Mouse (Mus musculus): ENCODE data around the gene Cabp7. TPM values are rescaled to one million over a fixed set of nuclear protein-coding genes. Genes with fewer than 3 reads are reported as not detected.

Gene Cabp7
- total RNA-seq (2021) = 10 to 100 TPM in 1 of 2 experiments, 1 to 10 TPM in 1; 5.8 to 14.4 TPM
- long read RNA-seq, experiment 1, transcript Cabp7-201 (5 exons, 2,628 nt) = major isoform, 23 of 30 reads
- long read RNA-seq, experiment 1, partial matches to known transcripts = 1 of 30 reads
- long read RNA-seq, experiment 1, other reads (novel, unspliced or antisense) = 6 of 30 reads
- long read RNA-seq, experiment 2, transcript Cabp7-201 (5 exons, 2,628 nt) = major isoform, 16 of 18 reads
- long read RNA-seq, experiment 2, partial matches to known transcripts = 1 of 18 reads
- long read RNA-seq, experiment 2, other reads (novel, unspliced or antisense) = 1 of 18 reads

- intact Hi-C loops (cut with DNase I) = no loop called here
- no peak for DNase-seq (ENCODE audit: low spot score in 2 of 2)
Observed at GRCm38 (mm10) chr11:4746733-4747132, at the start of gene Cabp7. Gene Cabp7 (minus strand): TSS chr11:4746778.

GRCm38 (mm10) chr11:4793006-4793405, 46.4 kb upstream of the Cabp7 start:
- no peak for DNase-seq (ENCODE audit: low spot score in 2 of 2)
- intact Hi-C loops (cut with DNase I) = no loop called here

- intact Hi-C loops (cut with DNase I) = no loop called here
- DNase-seq (ENCODE audit: low spot score in 2 of 2) = no peak
Observed at GRCm38 (mm10) chr11:4791549-4791948, 45.0 kb upstream of the Cabp7 start.

GRCm38 (mm10) chr11:4789691-4790090, 43.1 kb upstream of the Cabp7 start:
- DNase-seq (ENCODE audit: low spot score in 2 of 2) = no peak
- intact Hi-C loops (cut with DNase I) = no loop called here

GRCm38 (mm10) chr11:4784629-4785142, 38.1 kb upstream of the Cabp7 start:
- intact Hi-C loops (cut with DNase I) = no loop called here
- no peak for DNase-seq (ENCODE audit: low spot score in 2 of 2)

- no peak for DNase-seq (ENCODE audit: low spot score in 2 of 2)
- intact Hi-C loops (cut with DNase I) = no loop called here
Observed at GRCm38 (mm10) chr11:4783116-4783515, 36.5 kb upstream of the Cabp7 start.

GRCm38 (mm10) chr11:4780927-4781326, 34.3 kb upstream of the Cabp7 start:
- intact Hi-C loops (cut with DNase I) = no loop called here
- no peak for DNase-seq (ENCODE audit: low spot score in 2 of 2)

- intact Hi-C loops (cut with DNase I) = no loop called here
Observed at GRCm38 (mm10) chr11:4772925-4773324, 26.3 kb upstream of the Cabp7 start.

GRCm38 (mm10) chr11:4771756-4772155, 25.2 kb upstream of the Cabp7 start:
- DNase-seq (ENCODE audit: low spot score in 2 of 2) = no peak
- intact Hi-C loops (cut with DNase I) = no loop called here

More at GRCm38 (mm10) chr11:4772925-4773324, 26.3 kb upstream of the Cabp7 start:
- DNase-seq (ENCODE audit: low spot score in 2 of 2) = peak in 1 of 2 experiments; percentile 64

GRCm38 (mm10) chr11:4769881-4770280, 23.3 kb upstream of the Cabp7 start:
- intact Hi-C loops (cut with DNase I) = no loop called here
- DNase-seq (ENCODE audit: low spot score in 2 of 2) = no peak

GRCm38 (mm10) chr11:4769293-4769692, 22.7 kb upstream of the Cabp7 start:
- intact Hi-C loops (cut with DNase I) = no loop called here
- DNase-seq (ENCODE audit: low spot score in 2 of 2) = no peak

GRCm38 (mm10) chr11:4768399-4768798, 21.8 kb upstream of the Cabp7 start:
- DNase-seq (ENCODE audit: low spot score in 2 of 2) = no peak
- intact Hi-C loops (cut with DNase I) = no loop called here

GRCm38 (mm10) chr11:4764476-4764875, 17.9 kb upstream of the Cabp7 start:
- DNase-seq (ENCODE audit: low spot score in 2 of 2) = no peak
- intact Hi-C loops (cut with DNase I) = no loop called here

- no peak for DNase-seq (ENCODE audit: low spot score in 2 of 2)
- intact Hi-C loops (cut with DNase I) = no loop called here
Observed at GRCm38 (mm10) chr11:4763631-4764030, 17.1 kb upstream of the Cabp7 start.

- intact Hi-C loops (cut with DNase I) = no loop called here
- no peak for DNase-seq (ENCODE audit: low spot score in 2 of 2)
Observed at GRCm38 (mm10) chr11:4762511-4762910, 15.9 kb upstream of the Cabp7 start.

- intact Hi-C loops (cut with DNase I) = no loop called here
- DNase-seq (ENCODE audit: low spot score in 2 of 2) = no peak
Observed at GRCm38 (mm10) chr11:4761991-4762390, 15.4 kb upstream of the Cabp7 start.

GRCm38 (mm10) chr11:4760438-4760837, 13.9 kb upstream of the Cabp7 start:
- intact Hi-C loops (cut with DNase I) = no loop called here
- DNase-seq (ENCODE audit: low spot score in 2 of 2) = no peak

- intact Hi-C loops (cut with DNase I) = loop anchor here (10.0 kb wide), 1 partner anchor 67 kb away; no protein-coding TSS in a partner anchor
Observed at GRCm38 (mm10) chr11:4757789-4758158, 11.2 kb upstream of the Cabp7 start.

GRCm38 (mm10) chr11:4756984-4757788, 10.6 kb upstream of the Cabp7 start:
- intact Hi-C loops (cut with DNase I) = loop anchor here (10.0 kb wide), 1 partner anchor 68 kb away; no protein-coding TSS in a partner anchor
- DNase-seq (ENCODE audit: low spot score in 2 of 2) = no peak

More at GRCm38 (mm10) chr11:4757789-4758158, 11.2 kb upstream of the Cabp7 start:
- DNase-seq (ENCODE audit: low spot score in 2 of 2) = no peak

- intact Hi-C loops (cut with DNase I) = loop anchor here (10.0 kb wide), 1 partner anchor 68 kb away; no protein-coding TSS in a partner anchor
- no peak for DNase-seq (ENCODE audit: low spot score in 2 of 2)
Observed at GRCm38 (mm10) chr11:4756460-4756859, 9.9 kb upstream of the Cabp7 start.

Data from left cerebral cortex, postnatal 14 days (tissue).